Mouse (Mus musculus) ovary, postnatal 14 days (tissue): ENCODE measurements at regions not wholly inside any gene's neighbourhood (a gene's known extent, or its start where the extent isn't known, plus 50 kb on each side); places are given as distances from the start of the nearest gene placed in this dataset.

Source experiments
- DNase-seq: peaks from one replicate; pipeline ENCODE4 v3.0.0; 2022; ENCODE audit warnings: low spot score

DNA sequence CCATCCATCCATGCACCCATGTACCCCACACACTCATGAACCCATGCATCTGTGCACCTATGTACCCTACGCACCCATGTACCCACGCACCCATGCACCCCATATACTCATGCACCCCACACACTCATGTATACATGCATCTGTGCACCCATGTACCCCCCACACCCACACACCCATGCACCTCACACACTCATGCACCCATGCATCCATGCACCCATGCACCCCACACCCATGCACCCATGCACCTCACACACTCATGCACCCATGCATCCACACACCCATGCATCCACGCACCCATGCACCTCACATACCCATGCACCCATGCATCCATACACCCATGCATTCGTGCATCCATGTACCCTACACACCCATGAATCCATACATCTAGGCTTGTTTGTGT, 63.6 kb downstream of the 4930564D02Rik start:
- no peak for DNase-seq

DNA sequence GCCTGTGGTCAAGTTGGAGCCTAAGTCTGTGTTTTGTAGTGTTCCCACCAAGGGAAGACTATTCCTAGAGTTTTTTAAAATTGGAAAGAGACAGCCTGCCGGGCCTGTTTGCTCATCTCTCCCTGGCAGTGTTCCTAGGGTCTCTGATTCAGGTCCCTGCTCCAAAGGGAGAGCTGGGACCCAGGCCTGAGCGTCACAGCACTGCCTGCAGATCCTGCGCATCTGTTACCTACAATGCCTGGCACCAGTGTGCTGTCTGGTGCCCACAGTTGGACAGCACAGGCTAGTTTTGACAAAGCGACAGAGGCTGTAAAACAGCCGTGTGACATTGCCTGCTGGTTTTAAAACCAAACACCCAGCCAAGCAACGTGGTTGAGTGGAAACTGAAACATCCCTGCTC, 64.4 kb downstream of the 4930564D02Rik start:
- DNase-seq = no peak

DNA sequence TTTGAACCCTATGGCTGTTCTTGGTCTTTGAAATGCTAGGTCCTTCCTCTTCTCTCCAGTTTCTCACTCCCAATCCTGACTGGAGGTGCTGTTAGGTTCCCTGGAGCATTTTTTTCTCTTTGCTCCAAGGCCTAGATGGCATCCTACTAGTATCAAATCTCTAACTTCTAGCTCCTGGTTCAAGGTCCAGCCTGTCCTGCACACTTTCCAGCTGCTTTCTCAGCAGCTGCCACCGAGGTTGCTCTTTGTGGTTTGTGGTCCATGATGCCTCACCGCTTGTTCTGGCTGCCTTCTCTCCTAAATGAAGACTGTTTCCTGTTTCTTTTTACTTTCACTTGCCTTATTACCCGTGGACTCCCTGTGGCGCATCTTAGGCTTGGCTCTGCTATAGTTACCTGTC, 66.4 kb downstream of the 4930564D02Rik start:
- no peak for DNase-seq

DNA sequence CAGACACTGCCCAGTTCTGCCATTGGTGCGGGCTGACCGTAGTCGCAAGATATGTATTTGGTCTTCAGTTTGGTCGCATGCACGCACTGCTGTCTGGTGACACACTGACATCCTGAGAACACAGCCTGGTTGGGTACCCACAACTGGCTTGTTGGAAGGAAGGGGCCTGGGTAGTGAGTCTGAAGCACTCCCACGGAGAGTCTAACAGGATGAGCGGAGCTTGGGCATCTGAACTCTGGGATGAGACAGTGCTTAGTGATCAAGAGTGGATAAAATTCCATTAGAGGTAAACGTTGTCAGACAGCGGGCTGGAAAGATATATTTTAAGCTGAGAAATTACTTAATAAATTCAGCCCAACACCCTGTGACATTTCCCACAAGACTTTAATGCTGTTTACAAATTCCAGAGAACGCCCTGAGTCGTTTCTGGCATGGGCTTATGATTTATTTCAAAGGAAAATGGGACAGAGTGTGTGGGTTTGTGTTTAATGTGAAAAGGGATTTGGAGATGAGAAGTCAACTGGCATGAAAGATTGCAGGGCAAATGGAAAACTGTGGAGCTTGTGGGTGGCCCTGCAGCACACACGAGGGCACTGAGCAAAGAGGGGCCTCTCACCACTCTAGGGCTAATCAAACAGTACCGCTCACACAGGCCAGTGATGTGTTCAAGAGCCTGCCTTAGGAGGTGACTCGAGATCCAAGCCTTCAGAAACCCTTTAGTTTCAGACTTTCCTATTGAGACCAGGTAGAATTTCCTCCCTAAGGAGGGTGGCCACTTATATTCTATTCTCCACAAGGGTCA, 74.7 kb downstream of the 4930564D02Rik start:
- no peak for DNase-seq

DNA sequence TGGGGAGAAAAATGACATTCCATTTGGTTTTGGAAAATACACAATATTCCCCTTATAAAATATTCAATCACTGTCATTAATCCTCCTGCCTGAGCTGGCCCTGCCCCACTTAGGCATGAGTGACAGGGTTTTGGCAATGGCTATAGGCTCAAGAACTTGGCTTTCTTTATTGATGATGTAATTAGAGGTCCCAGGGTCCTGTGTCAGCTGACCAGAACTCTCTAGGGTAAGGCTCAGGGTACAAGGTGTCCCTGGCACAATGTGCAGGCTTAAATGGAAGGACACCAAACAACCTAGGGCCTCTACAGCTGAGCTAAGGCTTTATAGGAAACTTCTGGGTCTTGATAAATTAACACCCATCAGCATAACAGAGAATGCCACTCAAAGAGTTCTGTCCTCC, 76.0 kb downstream of the 4930564D02Rik start:
- no peak for DNase-seq

DNA sequence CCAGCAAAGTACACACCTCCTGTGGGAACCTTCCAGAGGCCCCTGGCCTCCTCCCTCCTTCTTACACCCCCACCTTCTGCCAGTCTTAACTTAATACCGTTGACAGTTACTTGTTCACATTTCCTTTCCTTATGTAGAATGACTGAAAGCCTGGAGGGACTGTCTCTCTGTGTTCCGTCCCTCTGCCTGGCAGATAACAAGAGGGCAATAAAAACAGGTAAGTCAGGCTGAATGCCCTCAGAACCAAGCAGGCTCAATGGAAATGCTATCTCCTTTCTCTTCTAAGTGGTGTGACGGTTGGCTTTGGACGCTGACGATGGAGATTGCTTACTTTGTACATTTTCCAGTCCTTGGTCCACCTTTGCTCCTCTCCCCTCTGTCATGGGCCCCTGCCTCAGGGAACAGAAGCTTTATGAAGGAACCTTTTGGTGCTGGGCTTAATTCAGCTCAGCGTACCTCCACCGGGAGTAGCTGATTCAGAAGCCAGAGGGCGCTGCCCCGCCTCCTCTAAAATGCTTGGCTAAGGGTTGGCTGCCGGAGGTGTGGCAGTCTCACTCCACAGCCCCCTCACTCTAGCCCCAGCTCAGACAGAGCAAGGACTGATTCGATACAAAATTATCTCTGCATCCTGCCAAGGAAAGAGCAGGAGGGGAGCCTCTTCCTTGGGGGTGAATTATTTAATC, 85.0 kb downstream of the 4930564D02Rik start:
- peak; percentile 29 for DNase-seq

DNA sequence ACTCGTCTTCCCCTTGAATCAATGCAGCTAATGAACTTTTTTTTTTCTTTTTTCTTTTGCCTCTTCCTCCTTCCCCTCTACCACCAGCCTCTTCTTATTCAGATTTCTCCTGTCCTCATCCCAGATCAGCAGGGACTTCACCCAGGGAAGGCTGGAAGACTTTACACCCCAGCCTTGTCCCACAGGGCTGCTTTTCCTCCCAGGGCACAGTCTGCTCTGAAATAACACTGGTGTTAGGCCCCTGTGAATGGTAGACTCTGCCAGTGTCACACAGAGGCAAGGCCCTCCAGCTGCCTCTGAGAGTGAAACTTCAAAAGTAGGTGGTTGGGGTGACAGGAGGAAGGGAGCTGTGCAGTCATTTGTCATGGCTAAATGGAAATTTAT, 85.5 kb downstream of the 4930564D02Rik start:
- no peak for DNase-seq

DNA sequence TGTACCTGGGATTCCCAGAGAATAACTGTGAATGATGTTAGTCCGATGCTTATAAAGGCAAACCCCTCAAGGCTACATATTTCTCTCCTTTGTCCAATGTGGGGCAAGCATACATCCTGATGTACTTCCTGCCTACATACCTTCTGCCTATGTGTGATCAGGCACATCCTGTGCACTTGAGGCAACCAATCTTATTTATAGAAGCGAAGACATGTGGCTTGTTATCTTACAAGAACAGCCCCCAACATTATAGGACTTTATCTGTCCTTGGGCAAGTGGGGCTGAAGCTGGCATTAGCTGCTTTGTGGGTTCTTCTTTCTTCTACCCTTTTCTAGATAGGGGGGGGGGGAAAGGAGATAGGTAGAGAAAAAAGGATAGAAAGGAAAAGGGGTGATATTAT, 91.7 kb downstream of the 4930564D02Rik start:
- no peak for DNase-seq

DNA sequence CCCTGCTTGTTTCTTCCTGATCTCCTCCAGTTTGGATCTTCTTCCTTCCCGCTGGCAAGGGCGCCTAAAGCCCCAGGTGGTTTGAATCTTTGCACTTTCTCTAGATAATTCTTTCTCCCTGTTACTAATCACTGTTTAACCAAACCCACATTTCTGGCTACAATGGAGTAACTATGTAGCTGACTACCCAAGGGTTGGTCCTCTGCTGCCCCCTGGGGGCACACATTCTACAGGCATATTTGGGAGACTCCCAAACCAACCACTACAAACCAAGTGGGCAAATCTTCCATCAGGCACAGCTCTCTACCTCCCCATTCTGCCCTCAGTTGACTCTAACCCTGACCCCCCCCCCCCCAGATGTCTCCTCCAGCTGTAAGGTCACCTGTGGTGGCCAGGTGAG, 98.7 kb downstream of the 4930564D02Rik start:
- DNase-seq = peak; percentile 66

DNA sequence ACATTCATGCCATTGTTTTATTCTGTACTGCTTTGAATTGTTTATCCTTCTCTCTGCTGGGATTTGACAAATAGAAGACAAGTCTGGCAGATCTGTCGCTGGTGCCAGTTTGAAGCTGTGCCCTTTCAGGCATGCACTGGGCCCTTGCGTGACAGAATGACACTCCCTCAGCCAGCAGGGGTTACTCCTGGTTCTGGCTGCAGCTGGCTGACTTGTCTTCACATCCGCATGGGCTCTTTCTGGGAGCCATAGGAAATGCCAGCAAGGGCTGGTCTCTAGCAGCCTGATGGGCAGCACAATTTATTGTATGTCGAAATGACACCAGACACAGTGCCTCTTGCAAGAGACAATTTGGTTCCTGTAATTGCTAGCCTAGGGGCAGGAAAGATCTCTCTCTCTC, 102.5 kb downstream of the 4930564D02Rik start:
- DNase-seq = no peak

DNA sequence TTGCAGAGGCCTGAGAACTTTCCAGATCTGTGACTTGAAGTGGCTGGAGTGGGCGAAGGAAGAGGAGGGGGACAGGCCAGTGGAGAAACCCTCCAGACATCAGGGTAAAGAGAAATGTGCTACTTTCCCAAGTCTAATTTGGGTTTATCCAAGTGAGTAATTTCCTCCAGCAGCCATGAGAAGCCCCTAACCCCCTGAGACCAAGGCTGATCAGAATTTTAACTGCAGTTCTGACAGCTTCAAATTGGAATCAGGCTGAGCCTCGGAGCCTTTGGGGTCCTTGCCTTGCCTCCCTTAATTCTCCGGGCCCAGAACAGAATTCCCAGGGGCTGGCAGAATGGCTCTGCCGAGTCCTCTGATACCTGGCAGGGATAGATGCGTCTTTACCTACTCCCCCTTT, 104.9 kb downstream of the 4930564D02Rik start:
- no peak for DNase-seq

DNA sequence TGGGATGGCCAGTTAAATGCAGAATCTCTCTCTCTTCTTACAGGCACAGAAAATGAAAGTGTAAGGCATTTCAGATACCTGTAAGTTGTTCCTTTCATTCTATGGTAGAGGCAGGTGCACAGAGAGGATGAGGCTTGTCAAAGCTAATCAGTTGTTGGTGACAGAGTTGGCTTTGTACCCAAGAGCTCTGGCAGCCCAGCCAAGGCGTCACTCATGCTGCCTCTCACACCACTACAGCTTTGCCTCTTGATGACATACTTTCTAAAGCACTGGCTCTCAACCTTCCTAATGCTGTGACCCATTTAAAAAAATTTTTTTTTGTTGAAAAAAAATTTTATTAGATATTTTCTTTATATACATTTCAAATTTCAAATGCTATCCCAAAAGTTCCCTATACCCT, 105.4 kb downstream of the 4930564D02Rik start:
- DNase-seq = no peak

DNA sequence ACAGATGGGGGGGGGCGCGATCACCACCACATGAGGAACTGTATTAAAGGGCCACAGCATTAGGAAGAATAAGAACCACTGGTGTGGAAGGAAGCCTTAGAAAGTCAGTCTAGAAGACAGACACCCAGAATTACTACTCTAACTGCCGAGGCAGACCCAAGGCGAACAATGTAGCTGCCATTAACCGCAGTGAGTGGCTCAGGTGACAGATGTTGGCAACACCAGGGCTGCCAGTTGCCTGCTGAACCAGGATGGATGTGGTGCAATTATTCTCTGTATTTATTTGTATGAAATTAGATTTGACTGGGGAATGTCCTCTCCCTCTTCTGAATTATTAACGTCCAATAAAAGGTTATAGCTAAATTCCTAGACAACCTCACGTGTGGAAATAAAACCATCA, 124.7 kb downstream of the 4930564D02Rik start:
- no peak for DNase-seq

DNA sequence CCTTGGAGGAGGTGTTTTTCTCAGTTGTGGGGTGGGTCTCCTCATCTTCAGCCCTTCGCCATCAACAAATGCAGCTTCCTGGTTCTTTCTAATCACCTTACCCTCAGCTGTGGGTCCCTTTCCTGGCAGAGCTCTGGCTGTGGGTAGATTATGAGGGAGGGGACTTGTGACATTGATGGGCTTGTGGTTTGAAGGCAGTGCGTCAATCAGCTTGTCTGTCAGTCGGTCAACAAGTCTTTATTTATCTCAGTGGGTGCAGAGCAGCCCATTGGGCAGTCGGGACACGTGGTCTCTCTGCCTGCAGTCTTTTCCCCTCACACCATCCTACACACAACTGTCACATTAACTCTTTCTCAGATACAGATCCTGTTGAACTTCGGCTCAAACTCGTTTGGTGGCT, 125.2 kb downstream of the 4930564D02Rik start:
- no peak for DNase-seq

DNA sequence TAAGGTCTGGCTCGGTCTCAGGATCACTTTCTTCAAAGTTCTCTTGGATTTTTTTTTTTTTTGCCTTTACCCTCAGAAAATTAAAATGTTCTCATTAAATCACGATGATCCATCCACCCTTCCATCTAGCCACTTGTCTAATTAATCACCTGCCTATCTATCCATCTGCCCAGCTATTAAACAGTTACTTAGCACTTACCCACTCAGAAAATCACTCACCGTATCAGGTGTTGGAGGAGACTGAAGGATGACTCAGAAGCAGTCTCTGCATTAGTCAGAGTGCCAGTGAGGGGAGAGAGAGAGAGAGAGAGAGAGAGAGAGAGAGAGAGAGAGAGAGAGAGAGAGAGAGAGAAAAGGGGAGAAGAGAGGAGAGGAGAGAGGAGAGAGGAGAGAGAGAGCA, 134.1 kb downstream of the 4930564D02Rik start:
- no peak for DNase-seq

DNA sequence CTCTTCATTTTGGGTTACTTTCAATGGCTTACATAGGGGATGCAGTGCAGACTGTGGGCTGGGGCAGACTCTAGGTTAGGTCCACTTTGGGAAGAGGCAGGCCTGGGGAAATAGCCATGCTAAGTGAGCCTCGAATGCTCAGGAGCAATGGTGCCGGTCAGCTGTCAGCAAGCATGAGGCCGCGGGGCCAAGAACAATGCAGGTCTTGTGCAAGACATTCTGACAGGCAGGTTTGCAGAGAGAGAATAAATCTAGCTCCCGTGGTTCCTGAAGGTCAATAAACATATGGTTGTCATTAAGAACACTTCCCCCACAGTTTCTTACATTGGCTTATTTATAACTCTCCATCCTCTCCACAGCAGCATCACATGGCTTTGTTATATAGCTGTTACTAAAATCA, 142.5 kb downstream of the 4930564D02Rik start:
- DNase-seq = no peak

DNA sequence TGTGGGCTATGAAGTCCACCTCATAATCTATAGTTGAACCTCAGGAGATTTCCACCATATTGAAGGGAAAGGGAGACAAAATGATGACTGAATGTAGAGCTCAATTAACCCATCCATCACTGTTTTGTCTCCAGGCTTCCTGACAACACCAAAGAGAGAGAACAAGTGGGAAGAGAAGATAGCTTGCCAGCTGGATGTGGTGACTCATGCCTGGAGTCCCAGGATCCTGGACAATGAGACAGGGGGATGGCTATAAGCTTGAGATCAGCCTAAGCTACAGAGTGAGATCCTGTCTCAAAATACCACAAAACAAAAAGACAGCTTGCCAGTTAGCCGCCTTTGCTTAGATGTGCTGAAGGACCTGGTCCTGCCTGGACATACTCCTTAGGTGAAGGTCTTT, 144.4 kb downstream of the 4930564D02Rik start:
- no peak for DNase-seq

DNA sequence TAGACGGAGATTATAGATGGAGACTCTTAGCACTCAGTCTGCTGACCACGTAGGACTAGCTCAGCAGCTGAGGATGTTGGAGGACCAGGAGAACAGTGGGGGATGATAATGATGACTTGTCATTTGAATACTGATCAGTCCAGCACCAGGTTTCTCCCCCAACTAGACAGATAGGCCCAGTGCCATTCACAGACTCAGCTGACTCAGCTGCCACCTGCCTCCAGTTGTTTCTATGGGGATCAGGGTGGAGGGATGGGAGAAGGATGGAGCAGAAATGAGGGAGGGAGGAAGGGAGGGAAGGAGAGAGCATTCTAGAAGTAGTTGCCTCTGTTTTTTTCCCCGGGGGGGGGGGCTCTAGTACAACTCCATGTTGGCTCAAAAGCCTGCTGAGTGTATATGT, 145.1 kb downstream of the 4930564D02Rik start:
- DNase-seq = no peak

DNA sequence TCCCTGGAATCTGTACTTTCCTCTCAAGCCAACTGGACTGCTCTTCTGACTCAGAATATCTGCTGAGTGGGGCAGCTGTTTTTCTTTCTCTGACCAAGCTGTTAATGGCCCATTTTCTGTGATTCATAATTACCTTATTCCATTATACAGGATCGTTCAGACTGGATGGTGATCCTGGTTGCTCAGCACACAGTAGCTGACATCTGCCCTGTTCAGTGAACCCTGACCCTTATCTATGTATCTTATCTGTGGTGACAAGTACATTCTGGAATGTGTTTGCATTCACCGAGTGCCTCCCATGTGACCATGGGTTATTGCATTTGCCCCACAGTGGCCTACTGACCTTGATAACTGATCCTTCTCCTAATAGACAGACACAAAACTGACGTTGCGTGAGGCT, 148.2 kb downstream of the 4930564D02Rik start:
- no peak for DNase-seq

DNA sequence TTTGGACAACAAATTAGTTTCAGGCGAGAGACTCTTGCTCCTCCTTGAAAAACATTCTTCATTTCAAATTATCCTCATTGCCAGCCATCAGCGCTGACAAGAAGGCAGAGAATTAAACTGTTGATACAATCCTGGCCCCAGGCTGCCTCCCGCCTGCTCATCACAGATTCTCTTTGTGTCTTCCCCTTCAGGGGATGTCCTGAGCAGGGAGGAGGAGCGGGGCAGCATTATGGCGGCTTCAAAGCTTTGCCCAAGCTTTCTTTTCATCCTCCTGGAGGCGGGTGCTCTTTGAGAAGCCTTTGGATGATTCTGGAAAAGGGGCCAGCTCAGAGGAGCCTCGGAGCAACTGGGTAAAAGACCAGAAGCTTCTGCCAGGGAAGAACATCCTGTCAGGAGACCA, 149.1 kb downstream of the 4930564D02Rik start:
- no peak for DNase-seq

DNA sequence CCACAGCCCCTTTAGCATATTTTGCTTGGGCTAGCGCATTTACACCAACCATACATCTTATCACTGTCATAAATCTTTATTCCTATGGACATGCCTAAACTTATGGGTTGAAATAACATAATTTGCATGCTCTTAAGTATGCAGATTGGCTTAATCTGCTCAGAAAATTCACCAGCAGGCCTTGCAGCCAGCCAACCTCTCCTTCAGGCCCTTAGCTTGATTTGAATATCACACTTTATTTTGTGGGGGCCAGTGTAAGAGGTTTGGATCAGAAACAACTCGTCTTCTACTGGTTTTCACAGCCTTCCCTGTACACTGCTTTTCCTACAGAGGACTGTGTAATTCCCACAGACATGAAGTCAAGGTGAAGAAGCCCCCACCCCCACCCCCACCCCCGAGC, 153.0 kb downstream of the 4930564D02Rik start:
- no peak for DNase-seq

DNA sequence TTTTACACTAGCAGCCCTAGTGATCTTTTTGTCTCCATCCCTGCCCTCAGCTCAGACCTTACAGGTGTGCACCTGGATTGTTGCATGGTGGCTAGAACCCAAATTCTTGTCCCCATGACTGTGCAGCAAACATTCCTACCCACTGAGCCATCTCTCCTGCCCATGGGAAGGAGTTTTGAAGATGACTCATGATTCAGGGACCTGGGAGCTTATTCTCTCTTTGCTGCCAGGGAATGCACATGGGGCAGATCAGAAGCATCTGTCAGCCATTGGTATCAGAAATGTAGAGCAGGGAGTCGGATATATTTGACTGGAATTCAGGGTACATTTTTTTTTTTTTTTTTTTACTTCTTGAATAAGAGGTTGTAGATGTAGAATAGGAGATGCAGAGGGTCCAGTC, 154.0 kb downstream of the 4930564D02Rik start:
- no peak for DNase-seq

DNA sequence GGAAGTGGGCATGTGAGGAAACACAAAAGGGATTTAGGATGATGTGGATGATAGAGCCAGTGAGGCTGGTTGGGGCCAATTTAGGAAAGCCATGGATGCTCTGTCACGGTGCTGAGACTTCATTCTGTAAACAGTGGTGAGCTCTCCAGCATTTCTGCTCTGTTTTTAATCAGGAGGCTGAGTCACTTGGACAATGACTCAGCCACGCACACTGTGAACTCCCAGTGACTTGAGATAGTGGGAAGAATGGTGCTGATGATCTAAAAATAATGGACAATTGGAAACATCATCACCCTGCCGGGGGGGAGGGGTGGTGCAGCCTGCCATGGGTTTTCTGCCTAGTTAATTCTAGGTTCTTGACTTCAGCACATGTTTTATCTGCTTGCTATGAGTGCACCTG, 156.3 kb downstream of the 4930564D02Rik start:
- DNase-seq = no peak

DNA sequence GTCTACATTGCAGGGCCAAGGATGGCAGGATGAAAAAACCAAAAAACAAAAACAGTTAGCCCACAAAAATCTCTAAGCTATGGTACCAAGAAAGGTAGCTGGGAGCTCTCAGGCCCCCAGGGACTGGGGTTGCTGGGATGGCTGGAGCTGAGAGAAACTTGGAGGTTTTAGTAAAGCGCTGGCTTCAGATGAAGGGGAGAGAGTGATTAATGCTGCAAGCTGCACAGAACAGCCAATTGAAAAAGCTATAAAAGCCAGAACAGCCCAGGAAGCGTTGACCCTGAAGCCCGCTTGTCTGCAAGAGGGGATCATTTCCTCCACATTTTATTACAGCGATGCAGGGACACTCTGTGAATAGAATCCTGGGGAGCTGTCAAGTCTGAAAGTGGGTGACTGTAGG, 157.0 kb downstream of the 4930564D02Rik start:
- no peak for DNase-seq
